Mouse (Mus musculus) bone marrow macrophage, adult 2 months (primary cell): Measurements from ENCODE around the gene Bcor.

Experiments used
- CTCF ChIP-seq: IDR thresholded peaks from 2 replicates; pipeline ENCODE4 v1.5.1; 2012; ENCODE audit warnings: low read depth, mild to moderate bottlenecking, low read length, moderate library complexity
- POLR2A ChIP-seq: IDR thresholded peaks from 2 replicates; pipeline ENCODE4 v1.6.1; 2012; ENCODE audit warnings: mild to moderate bottlenecking, low read depth, low read length, borderline replicate concordance

DNA sequence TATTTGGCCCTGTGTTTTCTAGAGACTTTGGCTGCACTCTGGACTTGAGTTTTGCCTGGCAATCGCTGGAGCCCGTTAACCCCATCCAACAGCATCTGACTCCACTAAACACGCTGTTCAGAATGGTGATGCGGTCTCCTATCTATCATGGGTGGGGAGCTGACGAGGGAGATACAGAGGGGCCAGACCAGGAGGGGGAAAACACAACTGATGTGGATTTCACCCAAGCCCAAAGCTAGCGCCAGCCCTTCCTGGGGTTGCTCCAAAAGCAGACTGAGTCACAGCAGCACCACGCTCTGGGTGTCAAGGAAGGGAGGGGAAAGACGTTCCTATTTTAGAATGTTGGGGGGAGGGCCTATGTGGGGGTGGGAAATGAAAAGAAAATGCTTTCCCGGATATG is 94.4 kb downstream of the Bcor start:
- no peak for TF ChIP-seq POLR2A
- no peak for TF ChIP-seq CTCF
